Mouse (Mus musculus) Muller cell, postnatal 12 days (primary cell): ENCODE data around the gene Meis1.

Experiments
- DNase-seq: peaks from one replicate; pipeline ENCODE4 v3.0.0-alpha.2; 2015; ENCODE audit errors: inconsistent ontology term

The Meis1 gene

GRCm38 (mm10) chr11:19018489-19019203 is at the start of gene Meis1:
TSS of gene Meis1 (minus strand) at chr11:19018985.
- peak; percentile 95 for DNase-seq

- DNase-seq = no peak
These were observed 48.5 kb upstream of the Meis1 start for GRCm38 (mm10) chr11:19067334-19067733.

GRCm38 (mm10) chr11:19049276-19049675 is 30.5 kb upstream of the Meis1 start:
- no peak for DNase-seq

- DNase-seq = no peak
These were observed 17.9 kb upstream of the Meis1 start for GRCm38 (mm10) chr11:19036595-19037166.

- DNase-seq = peak; percentile 75
These were observed 8.1 kb upstream of the Meis1 start for GRCm38 (mm10) chr11:19026581-19027561.

GRCm38 (mm10) chr11:19025976-19026520 is 7.3 kb upstream of the Meis1 start:
- DNase-seq = no peak

- DNase-seq = peak; percentile 70
These were observed 5.9 kb upstream of the Meis1 start for GRCm38 (mm10) chr11:19024496-19025265.

- DNase-seq = peak; percentile 27
These were observed 4.6 kb upstream of the Meis1 start for GRCm38 (mm10) chr11:19023356-19023755.

- DNase-seq = peak; percentile 34
These were observed 3.8 kb upstream of the Meis1 start for GRCm38 (mm10) chr11:19022576-19022975.

GRCm38 (mm10) chr11:19020951-19021710 is 2.3 kb upstream of the Meis1 start:
- no peak for DNase-seq

GRCm38 (mm10) chr11:19020371-19020824 is 1.6 kb upstream of the Meis1 start:
- DNase-seq = peak; percentile 97

- peak; percentile 82 for DNase-seq
These were observed 703 bp upstream of the Meis1 start for GRCm38 (mm10) chr11:19019204-19020171.

- no peak for DNase-seq
These were observed 919 bp downstream of the Meis1 start for GRCm38 (mm10) chr11:19017719-19018413.

GRCm38 (mm10) chr11:19017262-19017661 is 1.5 kb downstream of the Meis1 start:
- no peak for DNase-seq

GRCm38 (mm10) chr11:19016481-19017220 is 2.1 kb downstream of the Meis1 start:
- DNase-seq = peak; percentile 60

- DNase-seq = peak; percentile 61
These were observed 2.9 kb downstream of the Meis1 start for GRCm38 (mm10) chr11:19015731-19016461.

GRCm38 (mm10) chr11:19015381-19015730 is 3.4 kb downstream of the Meis1 start:
- DNase-seq = peak; percentile 59
